Mouse (Mus musculus) midbrain, embryonic 15.5 days (tissue): ENCODE measurements around the gene Srrm4. TPM values are rescaled to one million over a fixed set of nuclear protein-coding genes. Genes with fewer than 3 reads are reported as not detected.
"Not testable (repeated sequence)": the region's sequence is repeated elsewhere in the genome, so short reads cannot be mapped to it uniquely, and the experiment has no call there.

Experiments used
- ATAC-seq: fragments of 200-750 bp; cut with Nextera tagmentation; replicated peaks from 2 replicates; pipeline ENCODE4 v1.8.0; 2017; ENCODE audit warnings: moderate TSS enrichment
- H3K27ac ChIP-seq: fragments of 300-500 bp; sonication (generic); 2 replicates; pipeline ENCODE4 v1.5.1; 2015; ENCODE audit warnings: mild to moderate bottlenecking, inconsistent platforms
- H3K27me3 ChIP-seq: fragments of 300-500 bp; sonication (generic); replicated peaks from 2 replicates; pipeline ENCODE4 v1.6.1; 2015; ENCODE audit warnings: inconsistent platforms
- H3K36me3 ChIP-seq: fragments of 300-500 bp; sonication (generic); replicated peaks from 2 replicates; pipeline ENCODE4 v1.6.1; 2015; ENCODE audit warnings: inconsistent platforms
- H3K4me1 ChIP-seq: fragments of 300-500 bp; sonication (generic); 2 replicates; pipeline ENCODE4 v1.6.1; 2015; ENCODE audit warnings: inconsistent platforms
- H3K4me2 ChIP-seq: fragments of 300-500 bp; sonication (generic); 2 replicates; pipeline ENCODE4 v1.6.1; 2015; ENCODE audit warnings: inconsistent platforms, mild to moderate bottlenecking, moderate library complexity
- H3K4me3 ChIP-seq: fragments of 300-500 bp; sonication (generic); 2 replicates; pipeline ENCODE4 v1.5.1; 2015; ENCODE audit warnings: mild to moderate bottlenecking, inconsistent platforms
- H3K9ac ChIP-seq: fragments of 300-500 bp; sonication (generic); 2 replicates; pipeline ENCODE4 v1.6.1; 2015; ENCODE audit warnings: mild to moderate bottlenecking, inconsistent platforms
- H3K9me3 ChIP-seq: fragments of 300-500 bp; sonication (generic); 2 replicates; pipeline ENCODE4 v1.6.1; 2016; ENCODE audit warnings: inconsistent platforms
- WGBS: fragments of 180-500 bp; shearing (Covaris S2); methylation state at CpG from one replicate; pipeline ENCODE4 v1.1.7; 2015; ENCODE audit warnings: mixed read lengths; 5-methylcytosine and 5-hydroxymethylcytosine counted together
- polyA plus RNA-seq: library from polyadenylated mRNA; unstranded; fragments of >200 nt; fragmentation: Nextera tagmentation; extraction: Ambion mirVana; gene quantifications from 2 replicates; pipeline ENCODE4 v1.2.1, GENCODE M21; 2015

The Srrm4 gene
- polyA plus RNA-seq, 1 experiment from 2014 or later = 20.0 TPM

DNA sequence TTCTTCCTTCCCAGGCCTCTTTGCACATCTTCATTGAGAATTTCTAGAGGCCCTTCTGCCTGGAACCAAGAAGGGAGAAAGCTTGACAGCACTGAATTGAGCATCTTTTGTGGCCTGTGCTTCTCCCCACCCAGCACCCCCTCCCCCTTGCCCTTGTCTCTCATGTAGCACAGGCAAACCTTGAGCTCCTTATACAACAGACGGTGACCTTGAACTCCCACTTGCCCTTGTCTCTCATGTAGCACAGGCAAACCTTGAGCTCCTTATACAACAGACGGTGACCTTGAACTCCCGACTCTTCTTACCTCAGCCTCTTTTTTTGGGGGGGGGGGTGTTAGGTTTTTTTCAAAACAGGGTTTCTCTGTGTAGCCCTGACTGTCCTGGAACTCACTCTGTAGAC lies 165.9 kb downstream of the Srrm4 start:
- not testable (repeated sequence) for H3K4me3 ChIP-seq, H3K9me3 ChIP-seq, H3K27me3 ChIP-seq, H3K9ac ChIP-seq, H3K27ac ChIP-seq, H3K4me2 ChIP-seq, ATAC-seq, H3K36me3 ChIP-seq
- peaks cover 16% of the 10 kb centered on the region for H3K4me1 ChIP-seq
- 82% methylated on average over 3 of the region's 3 CpGs for WGBS

DNA sequence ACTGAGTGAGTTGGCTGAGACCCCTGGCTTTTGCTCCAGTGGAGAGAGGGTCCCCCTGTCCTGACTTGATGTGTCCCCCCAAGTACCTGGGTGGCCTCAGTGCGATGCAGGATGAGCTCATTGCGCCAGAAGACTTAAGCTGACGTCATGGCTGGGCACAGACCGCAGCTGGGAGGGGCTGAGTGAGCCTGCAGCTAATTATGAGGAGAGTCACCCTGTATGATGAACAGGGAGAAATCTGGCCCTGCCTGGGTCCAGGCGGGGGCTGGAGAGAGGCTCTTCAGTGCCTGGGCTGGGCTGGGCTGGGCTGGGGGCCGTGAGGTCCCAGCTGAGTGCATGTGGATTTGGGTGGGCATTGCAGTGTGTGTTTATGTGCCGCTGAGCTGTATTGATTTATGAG lies 166.3 kb downstream of the Srrm4 start:
- no peak for ATAC-seq

DNA sequence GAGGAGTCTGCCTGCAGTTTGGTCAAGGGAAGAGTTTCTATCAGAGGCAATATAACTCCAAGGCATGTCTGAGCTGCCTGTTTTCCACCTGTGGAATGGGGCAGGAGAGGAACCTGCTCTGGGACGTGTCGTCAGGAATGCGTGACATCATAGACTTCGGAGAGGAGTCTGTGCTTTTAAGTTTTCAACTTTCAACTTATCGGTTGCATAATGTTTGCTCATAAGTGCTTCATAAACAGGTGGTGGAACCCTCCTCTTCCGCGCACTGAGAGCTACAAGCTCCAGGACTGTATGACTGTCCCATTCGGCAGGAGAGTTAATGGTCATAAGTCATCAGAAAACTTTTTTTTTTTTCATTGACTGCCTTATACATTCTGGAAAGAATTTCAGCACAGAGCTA lies 167.9 kb downstream of the Srrm4 start:
- no peaks in the 10 kb centered on the region for H3K36me3 ChIP-seq
- H3K27ac ChIP-seq = no peak overlapping the region
- no peak overlapping the region for H3K4me3 ChIP-seq
- no peak overlapping the region for H3K9ac ChIP-seq
- ATAC-seq = no peak
- H3K4me2 ChIP-seq = no peak overlapping the region
- no peaks in the 10 kb centered on the region; the same call in 1 of the 2 replicates for H3K27me3 ChIP-seq
- peaks cover 20% of the 10 kb centered on the region for H3K4me1 ChIP-seq
- WGBS = 87% methylated on average over 8 of the region's 8 CpGs
- no peaks in the 10 kb centered on the region for H3K9me3 ChIP-seq

More for the DNA sequence above, 166.3 kb downstream of the Srrm4 start:
- Histone ChIP-seq H3K4me3 (no peak overlapping the region), H3K4me2 (no peak overlapping the region), H3K36me3 (no peaks in the 10 kb centered on the region), H3K9me3 (no peaks in the 10 kb centered on the region), H3K4me1 (peaks cover 20% of the 10 kb centered on the region), H3K27ac (no peak overlapping the region), H3K9ac (no peak overlapping the region), H3K27me3 (no peaks in the 10 kb centered on the region; the same call in 1 of the 2 replicates)
- WGBS = 71% methylated on average over 7 of the region's 7 CpGs

DNA sequence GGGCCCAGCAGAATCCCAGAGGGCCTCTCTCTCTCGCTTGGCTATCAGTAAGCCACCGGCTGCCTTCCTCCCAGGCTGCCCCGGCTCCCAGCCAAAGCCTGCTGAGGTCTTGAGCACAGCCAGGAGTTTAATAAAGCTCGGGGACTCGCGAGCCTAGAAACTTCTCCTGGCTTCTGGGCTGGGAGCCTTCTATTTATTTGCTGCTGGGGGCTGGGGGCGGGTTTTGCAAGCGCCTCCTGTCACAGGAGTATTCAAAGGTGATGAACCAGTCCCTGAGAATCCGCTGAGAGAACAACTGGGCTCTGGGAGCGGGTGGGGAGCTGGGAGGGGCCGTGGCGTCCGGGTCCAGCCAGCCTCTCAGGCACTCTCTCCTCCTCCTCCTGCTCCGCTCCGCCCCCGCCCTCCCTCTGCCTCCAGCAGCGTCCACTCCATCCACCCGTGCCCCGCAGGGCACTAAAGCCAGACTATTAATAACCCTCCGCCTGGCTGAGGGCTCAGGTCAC lies 168.9 kb downstream of the Srrm4 start, which contains the start of gene Hspb8:
Gene Hspb8, minus strand, starts transcription at position 166 of the 503 bp plus-strand sequence.
- Histone ChIP-seq H3K9ac (peak within 1 kb of the TSS; percentile 3; the same call in 1 of the 2 replicates), H3K4me2 (peak within 1 kb of the TSS; percentile 47), H3K27ac (0 out of 2 replicates have a peak within 1 kb of the TSS, but pooled peaks have one; percentile 23), H3K27me3 (no peaks in the 10 kb centered on the region; the same call in 1 of the 2 replicates), H3K4me3 (no peak within 1 kb of the TSS; the same call in 1 of the 2 replicates), H3K9me3 (no peaks in the 10 kb centered on the region), H3K36me3 (no peaks in the 10 kb centered on the region), H3K4me1 (peaks cover 20% of the 10 kb centered on the region)
- WGBS = 1% methylated on average over 20 of the region's 20 CpGs
- ATAC-seq = no peak

DNA sequence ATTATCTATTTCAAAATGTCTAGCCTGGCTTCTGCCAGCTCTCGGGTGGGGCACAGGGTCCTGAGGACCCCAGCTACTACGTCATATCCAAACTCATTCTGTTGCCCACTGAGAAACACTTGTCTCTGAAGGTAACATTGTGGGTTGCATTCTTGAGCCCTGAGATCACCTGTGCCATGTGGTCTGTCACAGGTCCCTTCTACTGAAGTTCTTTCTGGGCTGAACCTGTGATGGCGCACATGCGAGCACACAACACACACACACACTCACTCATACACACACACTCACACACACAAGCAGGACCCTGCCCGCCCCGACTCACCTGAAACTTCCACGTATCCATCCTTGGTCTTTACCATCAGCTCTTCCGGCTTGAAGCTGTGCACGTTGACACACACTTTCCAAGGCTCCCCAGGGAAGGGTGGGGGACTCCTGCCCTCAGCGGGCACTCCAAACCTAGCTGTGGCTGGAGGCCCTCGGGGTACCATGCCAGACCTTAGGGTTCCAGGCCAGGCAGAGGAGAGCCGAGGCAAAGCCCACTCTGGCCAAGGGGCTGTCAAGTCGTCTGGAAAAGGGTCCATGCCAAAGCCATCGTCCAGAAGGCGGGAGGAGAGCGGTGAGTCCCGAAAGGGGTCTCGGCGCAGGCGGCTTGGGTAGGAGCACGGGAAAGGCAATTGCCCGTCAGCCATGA lies 169.7 kb downstream of the Srrm4 start:
- no peaks in the 10 kb centered on the region for H3K9me3 ChIP-seq
- H3K36me3 ChIP-seq = no peaks in the 10 kb centered on the region
- 59% methylated on average over 22 of the region's 22 CpGs for WGBS
- no peak for ATAC-seq
- peaks cover 20% of the 10 kb centered on the region for H3K4me1 ChIP-seq
- H3K4me2 ChIP-seq = peak overlapping the region; percentile 47; the same call in 1 of the 2 replicates
- no peak overlapping the region for H3K9ac ChIP-seq
- no peak overlapping the region; the same call in 1 of the 2 replicates for H3K4me3 ChIP-seq
- no peaks in the 10 kb centered on the region; the same call in 1 of the 2 replicates for H3K27me3 ChIP-seq
- H3K27ac ChIP-seq = no peak overlapping the region

DNA sequence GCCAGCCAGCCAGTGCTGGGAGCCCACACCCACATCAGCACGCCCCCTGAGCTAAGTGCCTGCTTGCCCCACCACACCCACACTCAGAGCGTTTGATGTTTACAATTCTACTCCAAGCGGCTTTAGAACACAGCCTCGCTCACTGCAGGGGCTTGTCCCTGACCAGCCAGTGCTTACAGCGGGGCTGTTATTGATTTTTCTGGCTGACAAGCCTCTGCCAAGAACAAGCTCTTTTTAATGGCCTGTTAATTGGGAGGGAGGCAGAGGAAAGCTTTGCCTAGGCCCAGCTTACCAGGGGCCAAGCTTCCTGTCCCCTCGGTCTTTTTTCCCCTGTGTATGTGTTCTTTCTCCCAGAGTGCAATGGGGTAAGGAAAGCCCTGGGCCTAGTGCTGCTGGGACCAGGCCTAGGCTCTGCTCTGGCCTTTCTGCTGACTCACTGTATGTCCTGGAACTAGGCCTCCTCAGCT lies 170.8 kb downstream of the Srrm4 start:
- H3K27ac ChIP-seq = peak overlapping the region; percentile 40
- ATAC-seq = peak; percentile 51; the same call in 1 of the 2 replicates
- peaks cover 25% of the 10 kb centered on the region for H3K4me1 ChIP-seq
- no peak overlapping the region for H3K9ac ChIP-seq
- no peak overlapping the region for H3K4me2 ChIP-seq
- WGBS = 7% methylated on average over 6 of the region's 6 CpGs
- H3K27me3 ChIP-seq = no peaks in the 10 kb centered on the region; the same call in 1 of the 2 replicates
- H3K4me3 ChIP-seq = no peak overlapping the region
- no peaks in the 10 kb centered on the region for H3K9me3 ChIP-seq
- H3K36me3 ChIP-seq = no peaks in the 10 kb centered on the region

DNA sequence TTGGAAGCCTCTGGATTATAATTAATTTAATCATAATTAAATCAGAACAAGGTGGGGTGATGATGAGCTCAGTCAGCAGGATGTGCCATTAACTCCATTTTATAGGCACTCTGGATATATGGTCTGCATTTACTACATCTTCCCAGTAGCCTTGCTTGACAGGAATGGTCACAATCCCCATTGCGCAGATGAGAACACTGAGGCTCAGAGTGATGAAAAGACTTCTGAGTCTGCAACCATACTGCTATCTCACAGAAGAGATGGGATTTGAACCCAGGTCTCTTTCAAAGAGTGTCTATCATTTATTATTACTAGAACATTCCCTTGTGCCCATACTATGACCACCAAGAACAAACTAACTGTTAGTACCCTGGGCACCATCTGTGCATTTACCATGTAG lies 171.4 kb downstream of the Srrm4 start:
- Histone ChIP-seq H3K27ac (peak overlapping the region; percentile 40; the same call in 1 of the 2 replicates), H3K9ac (no peak overlapping the region), H3K4me1 (peaks cover 28% of the 10 kb centered on the region), H3K4me2 (no peak overlapping the region), H3K4me3 (no peak overlapping the region), H3K36me3 (no peaks in the 10 kb centered on the region), H3K9me3 (no peaks in the 10 kb centered on the region), H3K27me3 (no peaks in the 10 kb centered on the region; the same call in 1 of the 2 replicates)
- no peak for ATAC-seq
- WGBS = 95% methylated on average over 1 of the region's 1 CpGs

DNA sequence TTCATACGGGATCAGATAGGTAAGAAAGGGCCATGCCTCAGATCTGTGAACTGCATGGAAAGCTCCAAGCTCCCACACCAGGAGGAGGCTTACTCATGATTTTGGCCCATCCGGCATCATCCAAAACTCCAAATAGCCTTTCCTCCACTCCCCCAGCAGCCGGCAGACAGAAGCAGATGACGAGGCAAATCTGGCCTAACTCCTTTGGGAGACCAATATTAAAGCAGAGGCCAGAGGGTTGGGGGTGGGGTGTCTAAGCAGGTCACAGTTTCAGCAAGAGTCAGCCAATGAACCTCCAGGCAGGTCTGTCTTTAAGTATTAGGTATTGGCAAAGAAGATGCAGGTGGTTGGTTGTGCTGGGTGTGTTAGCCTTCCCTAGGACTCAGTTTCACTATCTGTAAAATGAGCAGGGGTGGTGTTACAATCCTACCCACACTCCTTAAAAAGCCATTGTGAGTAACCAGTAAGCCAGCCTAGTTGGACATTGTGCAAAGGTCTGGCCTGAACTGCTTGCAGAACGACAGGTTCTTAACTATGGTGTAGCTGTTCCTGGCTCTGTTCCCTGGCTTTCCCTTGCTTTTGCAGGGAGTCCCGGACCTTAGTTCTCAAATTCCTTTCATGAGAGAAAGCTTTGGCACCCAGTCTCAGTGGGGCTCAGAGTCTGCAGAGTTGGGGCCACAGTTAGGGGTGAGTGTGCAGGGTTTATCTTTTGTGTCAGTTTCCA lies 172.1 kb downstream of the Srrm4 start:
- H3K4me3 ChIP-seq = no peak overlapping the region
- H3K4me1 ChIP-seq = peaks cover 28% of the 10 kb centered on the region
- ATAC-seq = no peak
- WGBS = 42% methylated on average over 6 of the region's 6 CpGs
- H3K27ac ChIP-seq = no peak overlapping the region
- H3K36me3 ChIP-seq = no peaks in the 10 kb centered on the region
- no peak overlapping the region for H3K9ac ChIP-seq
- no peaks in the 10 kb centered on the region; the same call in 1 of the 2 replicates for H3K27me3 ChIP-seq
- H3K4me2 ChIP-seq = no peak overlapping the region
- H3K9me3 ChIP-seq = no peaks in the 10 kb centered on the region

DNA sequence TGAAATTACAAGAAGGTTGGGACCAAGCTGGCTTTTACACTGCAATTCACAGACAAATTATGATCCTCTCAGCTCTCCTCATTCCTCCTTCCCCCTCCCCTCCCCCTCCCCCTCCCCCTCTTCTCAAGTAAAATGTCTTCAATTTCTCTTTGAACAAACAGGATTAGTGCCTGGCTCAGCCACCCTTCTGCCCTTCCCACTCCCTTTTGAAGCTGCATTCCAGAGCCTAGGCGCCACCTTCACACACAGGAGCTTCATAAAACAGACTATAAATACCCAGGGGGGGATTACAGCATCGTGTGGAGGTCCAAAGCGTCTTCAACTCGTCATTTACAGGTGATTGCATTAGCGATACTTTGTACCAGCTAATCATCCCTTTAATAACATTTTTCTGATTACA lies 175.4 kb downstream of the Srrm4 start:
- Histone ChIP-seq H3K9me3 (no peaks in the 10 kb centered on the region), H3K36me3 (no peaks in the 10 kb centered on the region), H3K27me3 (no peaks in the 10 kb centered on the region), H3K9ac (no peak overlapping the region), H3K4me2 (no peak overlapping the region), H3K4me1 (peaks cover 16% of the 10 kb centered on the region), H3K27ac (no peak overlapping the region), H3K4me3 (no peak overlapping the region)
- WGBS = 6% methylated on average over 5 of the region's 5 CpGs
- no peak for ATAC-seq

DNA sequence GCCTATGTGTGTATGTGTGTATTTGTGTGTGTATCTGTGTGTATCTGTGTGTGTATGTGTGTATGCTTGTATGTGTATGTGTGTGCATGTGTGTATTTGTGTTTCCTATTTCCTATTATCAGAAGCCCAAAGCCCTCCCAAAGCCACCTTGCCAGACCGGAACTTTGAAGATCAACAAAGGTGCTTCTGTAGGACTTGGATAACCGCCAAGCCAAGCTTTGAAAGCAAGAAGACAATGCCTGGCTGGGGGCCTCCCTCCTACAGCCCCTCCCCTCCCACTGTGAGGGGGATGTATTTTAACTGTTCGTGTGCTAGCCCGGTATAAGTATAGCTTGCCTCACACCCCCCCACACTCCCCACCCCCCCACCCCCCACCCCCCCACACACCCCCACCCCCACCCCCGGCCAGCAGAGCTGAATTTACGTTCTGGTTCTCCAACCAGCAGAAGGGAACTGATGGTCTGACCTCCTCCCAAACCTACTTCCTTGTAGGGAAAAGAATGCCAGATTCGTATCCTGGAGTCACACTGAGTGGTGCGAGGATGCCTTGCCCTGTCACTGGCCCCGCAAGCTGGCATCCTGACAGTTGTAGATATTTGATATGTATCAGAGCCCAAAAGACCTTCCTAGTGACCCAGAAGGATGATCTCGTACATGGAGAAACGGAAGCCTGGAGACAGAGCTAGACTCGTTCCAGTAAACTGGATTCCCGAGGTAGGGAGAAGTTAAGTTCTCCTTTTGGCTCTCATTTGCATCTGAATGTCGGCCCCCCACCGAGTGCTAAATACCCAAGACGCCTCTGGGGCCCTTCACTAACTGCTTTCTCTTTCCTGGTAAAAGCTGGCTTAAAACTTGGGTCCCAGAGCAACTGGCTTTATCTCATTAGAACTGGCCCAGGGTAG lies 181.7 kb downstream of the Srrm4 start:
- H3K27me3 ChIP-seq = no peaks in the 10 kb centered on the region
- no peak overlapping the region for H3K27ac ChIP-seq
- no peaks in the 10 kb centered on the region for H3K36me3 ChIP-seq
- H3K9me3 ChIP-seq = no peaks in the 10 kb centered on the region
- peaks cover 7% of the 10 kb centered on the region; the same call in 1 of the 2 replicates for H3K4me1 ChIP-seq
- H3K4me3 ChIP-seq = no peak overlapping the region
- no peak for ATAC-seq
- WGBS = 2% methylated on average over 16 of the region's 16 CpGs
- no peak overlapping the region; the same call in 1 of the 2 replicates for H3K4me2 ChIP-seq
- H3K9ac ChIP-seq = no peak overlapping the region

DNA sequence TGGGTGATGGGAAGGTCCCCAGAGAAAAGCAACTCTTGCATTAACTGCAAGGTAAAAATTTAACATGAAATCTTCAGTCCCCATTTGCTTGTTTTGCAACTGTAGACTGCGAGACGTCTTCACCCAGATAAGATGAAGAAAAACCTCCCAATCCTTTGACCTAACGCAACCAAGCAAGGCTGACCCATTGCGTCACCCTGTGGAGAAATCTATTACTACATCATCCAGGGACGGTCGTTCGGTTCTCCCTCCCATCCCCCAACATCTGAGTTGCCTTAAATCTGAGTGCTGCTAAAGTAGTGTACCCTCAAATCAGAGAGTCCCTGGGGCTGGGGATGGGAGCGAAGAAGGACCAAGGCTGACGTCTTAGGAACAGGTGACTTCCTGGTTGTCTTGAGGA lies 182.7 kb downstream of the Srrm4 start:
- Histone ChIP-seq H3K4me2 (no peak overlapping the region), H3K9ac (no peak overlapping the region), H3K27ac (no peak overlapping the region), H3K9me3 (no peaks in the 10 kb centered on the region), H3K4me3 (no peak overlapping the region), H3K27me3 (no peaks in the 10 kb centered on the region), H3K4me1 (peaks cover 7% of the 10 kb centered on the region; the same call in 1 of the 2 replicates), H3K36me3 (no peaks in the 10 kb centered on the region)
- ATAC-seq = no peak
- 62% methylated on average over 9 of the region's 9 CpGs for WGBS
